Mouse (Mus musculus) MEL (cell line): Measurements from ENCODE around the gene Ifnar2. TPM values are rescaled to one million over a fixed set of nuclear protein-coding genes. Genes with fewer than 3 reads are reported as not detected.

Source experiments
- DNase-seq: peaks from one replicate; pipeline ENCODE4 v3.0.0; 2011; ENCODE audit warnings: low read depth, low spot score
- H3K27ac ChIP-seq: 2 replicates; pipeline ENCODE4 v1.5.1; 2012; ENCODE audit warnings: low read depth, mild to moderate bottlenecking, control low read depth, low read length, moderate library complexity; ENCODE audit not compliant: control insufficient read depth
- H3K27me3 ChIP-seq, 2 experiments: fragments of 150-350 bp in 1 of 2; sonication (generic) in 1 of 2; 2 replicates each; pipeline ENCODE4 v1.6.1; 2012; ENCODE audit warnings: low read length in 2 of 2, mild to moderate bottlenecking in 2 of 2, improper control_type of control experiment in 1 of 2, moderate library complexity in 1 of 2; ENCODE audit not compliant: insufficient read depth in 2 of 2, control insufficient read depth in 1 of 2
- H3K36me3 ChIP-seq, 2 experiments: 2 replicates each; pipeline ENCODE4 v1.6.1; 2012 to 2014; ENCODE audit warnings: low read length in 2 of 2, improper control_type of control experiment in 1 of 2, inconsistent platforms in 1 of 2, mild to moderate bottlenecking in 1 of 2; ENCODE audit not compliant: insufficient read depth in 2 of 2, control insufficient read depth in 1 of 2
- H3K4me1 ChIP-seq, 2 experiments: fragments of 150-350 bp in 1 of 2; sonication (generic) in 1 of 2; 2 replicates each; pipeline ENCODE4 v1.6.1; 2012; ENCODE audit warnings: low read length in 2 of 2, improper control_type of control experiment in 1 of 2, mild to moderate bottlenecking in 1 of 2; ENCODE audit not compliant: insufficient read depth in 2 of 2, control insufficient read depth in 1 of 2
- H3K4me3 ChIP-seq, 2 experiments: fragments of 150-350 bp in 1 of 2; sonication (generic) in 1 of 2; 2 replicates each; pipeline ENCODE4 v1.5.1; 2012; ENCODE audit warnings: low read depth in 2 of 2, low read length in 2 of 2, mild to moderate bottlenecking in 2 of 2, moderate library complexity in 2 of 2, control low read depth in 1 of 2, improper control_type of control experiment in 1 of 2; ENCODE audit not compliant: control insufficient read depth in 1 of 2, insufficient read depth in 1 of 2
- H3K79me2 ChIP-seq: 2 replicates; pipeline ENCODE4 v1.6.1; 2012; ENCODE audit warnings: mild to moderate bottlenecking, low read length, moderate library complexity; ENCODE audit not compliant: control insufficient read depth, poor library complexity, insufficient read depth
- H3K9ac ChIP-seq: 2 replicates; pipeline ENCODE4 v1.6.1; 2012; ENCODE audit warnings: low read depth, mild to moderate bottlenecking, control low read depth, low read length, moderate library complexity; ENCODE audit not compliant: control insufficient read depth, poor library complexity, severe bottlenecking
- H3K9me3 ChIP-seq: fragments of 150-350 bp; sonication (generic); replicated peaks from 2 replicates; pipeline ENCODE4 v1.6.1; 2012; ENCODE audit warnings: mild to moderate bottlenecking, low read length, improper control_type of control experiment, moderate library complexity; ENCODE audit not compliant: insufficient read depth
- BHLHE40 ChIP-seq: IDR thresholded peaks from 2 replicates; pipeline ENCODE4 v1.6.1; 2012; ENCODE audit warnings: low read depth, mild to moderate bottlenecking, inconsistent platforms, low read length, improper control_type of control experiment, borderline replicate concordance
- CHD1 ChIP-seq: IDR thresholded peaks from 2 replicates; pipeline ENCODE4 v1.6.1; 2012; ENCODE audit warnings: low read depth, mild to moderate bottlenecking, inconsistent platforms, low read length, improper control_type of control experiment
- CTCF ChIP-seq, 3 experiments: IDR thresholded peaks in 2 of 3; conservative IDR thresholded peaks in 1 of 3; 2 replicates each; pipeline ENCODE4 v1.5.1; 2011 to 2012; ENCODE audit warnings: low read length in 3 of 3, low read depth in 2 of 3, mild to moderate bottlenecking in 2 of 3, improper control_type of control experiment in 1 of 3, inconsistent platforms in 1 of 3, mixed read lengths in 1 of 3, moderate library complexity in 1 of 3; ENCODE audit not compliant: control insufficient read depth in 1 of 3, insufficient read depth in 1 of 3, poor library complexity in 1 of 3, severe bottlenecking in 1 of 3
- E2F4 ChIP-seq: IDR thresholded peaks from 2 replicates; pipeline ENCODE4 v1.6.1; 2011; ENCODE audit warnings: low read depth, low read length, improper control_type of control experiment, borderline replicate concordance
- ELF1 ChIP-seq: IDR thresholded peaks from 2 replicates; pipeline ENCODE4 v1.6.1; 2014; ENCODE audit warnings: low read depth, mild to moderate bottlenecking, inconsistent platforms, low read length, improper control_type of control experiment, moderate library complexity
- EP300 ChIP-seq, 2 experiments: IDR thresholded peaks; 2 replicates each; pipeline ENCODE4 v1.6.1; 2011; ENCODE audit warnings: improper control_type of control experiment in 2 of 2, low read length in 2 of 2, low read depth in 1 of 2, mild to moderate bottlenecking in 1 of 2
- ETS1 ChIP-seq: IDR thresholded peaks from 2 replicates; pipeline ENCODE4 v1.6.1; 2012; ENCODE audit warnings: low read depth, mild to moderate bottlenecking, inconsistent platforms, low read length, improper control_type of control experiment, moderate library complexity
- GABPA ChIP-seq: IDR thresholded peaks from 2 replicates; pipeline ENCODE4 v1.6.1; 2012; ENCODE audit warnings: low read depth, mild to moderate bottlenecking, inconsistent platforms, low read length, improper control_type of control experiment, moderate library complexity
- HCFC1 ChIP-seq: IDR thresholded peaks from 2 replicates; pipeline ENCODE4 v1.6.1; 2012; ENCODE audit warnings: low read depth, mild to moderate bottlenecking, inconsistent platforms, low read length, improper control_type of control experiment, moderate library complexity
- KAT2A ChIP-seq: conservative IDR thresholded peaks from 2 replicates; pipeline ENCODE4 v1.6.1; 2012; ENCODE audit warnings: low read depth, low read length, improper control_type of control experiment, inconsistent platforms
- MAX ChIP-seq: IDR thresholded peaks from 2 replicates; pipeline ENCODE4 v1.6.1; 2011; ENCODE audit warnings: low read length, improper control_type of control experiment
- MAZ ChIP-seq: IDR thresholded peaks from 2 replicates; pipeline ENCODE4 v1.6.1; 2012; ENCODE audit warnings: low read depth, mild to moderate bottlenecking, inconsistent platforms, low read length, improper control_type of control experiment
- MEF2A ChIP-seq: IDR thresholded peaks from 2 replicates; pipeline ENCODE4 v1.6.1; 2014; ENCODE audit warnings: low read depth, mild to moderate bottlenecking, inconsistent platforms, low read length, improper control_type of control experiment; ENCODE audit not compliant: poor library complexity, insufficient replicate concordance, severe bottlenecking; ENCODE audit errors: extremely low read depth
- MXI1 ChIP-seq: IDR thresholded peaks from 2 replicates; pipeline ENCODE4 v1.6.1; 2011; ENCODE audit warnings: mild to moderate bottlenecking, low read depth, low read length, improper control_type of control experiment
- MYC ChIP-seq: IDR thresholded peaks from 2 replicates; pipeline ENCODE4 v1.6.1; 2011; ENCODE audit warnings: low read depth, mild to moderate bottlenecking, low read length, improper control_type of control experiment, moderate library complexity
- NRF1 ChIP-seq: IDR thresholded peaks from 2 replicates; pipeline ENCODE4 v1.6.1; 2014; ENCODE audit warnings: low read depth, mild to moderate bottlenecking, inconsistent platforms, low read length, improper control_type of control experiment, moderate library complexity; ENCODE audit not compliant: poor library complexity, insufficient read depth, severe bottlenecking
- POLR2A ChIP-seq, 2 experiments: IDR thresholded peaks; 2 replicates each; pipeline ENCODE4 v1.6.1; 2011 to 2012; ENCODE audit warnings: low read length in 2 of 2, mild to moderate bottlenecking in 2 of 2, control low read depth in 1 of 2, improper control_type of control experiment in 1 of 2, low read depth in 1 of 2, moderate library complexity in 1 of 2; ENCODE audit not compliant: control insufficient read depth in 1 of 2, insufficient read depth in 1 of 2, poor library complexity in 1 of 2
- POLR2AphosphoS5 ChIP-seq: IDR thresholded peaks from 2 replicates; pipeline ENCODE4 v1.6.1; 2012; ENCODE audit warnings: low read depth, borderline replicate concordance, mild to moderate bottlenecking, inconsistent platforms, low read length, moderate library complexity, mixed read lengths
- RAD21 ChIP-seq: IDR thresholded peaks from 2 replicates; pipeline ENCODE4 v1.6.1; 2011; ENCODE audit warnings: mild to moderate bottlenecking, low read depth, low read length, improper control_type of control experiment
- RCOR1 ChIP-seq: IDR thresholded peaks from 2 replicates; pipeline ENCODE4 v1.6.1; 2012; ENCODE audit warnings: low read depth, mild to moderate bottlenecking, inconsistent platforms, low read length, improper control_type of control experiment
- SIN3A ChIP-seq: IDR thresholded peaks from 2 replicates; pipeline ENCODE4 v1.6.1; 2012; ENCODE audit warnings: low read length, improper control_type of control experiment, inconsistent platforms
- TAL1 ChIP-seq: IDR thresholded peaks from 2 replicates; pipeline ENCODE4 v1.6.1; 2012; ENCODE audit warnings: mild to moderate bottlenecking, inconsistent platforms, low read length, moderate library complexity, mixed read lengths
- TBP ChIP-seq: IDR thresholded peaks from 2 replicates; pipeline ENCODE4 v1.8.0; 2011; ENCODE audit warnings: low read depth, low read length, improper control_type of control experiment
- TCF12 ChIP-seq: IDR thresholded peaks from 2 replicates; pipeline ENCODE4 v1.6.1; 2014; ENCODE audit warnings: low read depth, mild to moderate bottlenecking, inconsistent platforms, low read length, improper control_type of control experiment, moderate library complexity
- UBTF ChIP-seq: IDR thresholded peaks from 2 replicates; pipeline ENCODE4 v1.6.1; 2012; ENCODE audit warnings: low read depth, mild to moderate bottlenecking, inconsistent platforms, low read length, improper control_type of control experiment, moderate library complexity, borderline replicate concordance; ENCODE audit not compliant: insufficient read depth
- USF1 ChIP-seq: IDR thresholded peaks from 2 replicates; pipeline ENCODE4 v1.6.1; 2014; ENCODE audit warnings: low read depth, mild to moderate bottlenecking, inconsistent platforms, low read length, improper control_type of control experiment, moderate library complexity
- ZC3H11A ChIP-seq: IDR thresholded peaks from 2 replicates; pipeline ENCODE4 v1.6.1; 2012; ENCODE audit warnings: low read depth, mild to moderate bottlenecking, inconsistent platforms, low read length, improper control_type of control experiment
- ZKSCAN1 ChIP-seq: IDR thresholded peaks from 2 replicates; pipeline ENCODE4 v1.6.1; 2012; ENCODE audit warnings: low read depth, mild to moderate bottlenecking, inconsistent platforms, low read length, improper control_type of control experiment, moderate library complexity
- ZMIZ1 ChIP-seq: IDR thresholded peaks from 2 replicates; pipeline ENCODE4 v1.6.1; 2012; ENCODE audit warnings: low read depth, mild to moderate bottlenecking, inconsistent platforms, low read length, improper control_type of control experiment, moderate library complexity
- polyA plus RNA-seq, 2 experiments: library from polyadenylated mRNA; stranded (reverse) in 1 of 2; unstranded in 1 of 2; fragments of >175 nt in 1 of 2; fragments of >200 nt in 1 of 2; gene quantifications; 2 replicates each; pipeline versions ENCODE4 v1.2.1 to v1.2.4; 2012; ENCODE audit warnings: low replicate concordance in 2 of 2, low read depth in 1 of 2; ENCODE audit not compliant: insufficient read length in 2 of 2, insufficient read depth in 1 of 2, missing spikeins in 1 of 2
- total RNA-seq: library from RNA; depleted of rRNA; stranded (reverse); fragments of 300-350 nt; gene quantifications from 2 replicates; pipeline ENCODE4 v1.2.3, GENCODE M21; 2012

The Ifnar2 gene
- total and polyA plus RNA-seq, 3 experiments = 21.8 to 38.3 TPM; not detected in 1

GRCm38 (mm10) chr16:91353638-91354037 lies 18.9 kb upstream of the Ifnar2 start:
- Histone ChIP-seq H3K79me2 (no peaks in the 10 kb centered on the region; the same call in 1 of the 2 replicates), H3K9me3 (no peaks in the 10 kb centered on the region), H3K4me3 (no peak overlapping the region), H3K27ac (peak overlapping the region; percentile 95), H3K4me1 (peaks cover 20 to 33% of the 10 kb centered on the region in 2 experiments), H3K9ac (peak overlapping the region; percentile 61), H3K36me3 (peaks cover 0 to 39% of the 10 kb centered on the region in 2 experiments; a peak in 2 of 4 replicates), H3K27me3 (no peaks in the 10 kb centered on the region)
- TF ChIP-seq TCF12 (no peak), TAL1 (no peak), UBTF (no peak), BHLHE40 (0 out of 2 replicates have a peak, but pooled peaks have one; percentile 4)
- peak; percentile 58 for DNase-seq

- H3K27ac ChIP-seq = peak overlapping the region; percentile 95
- H3K27me3 ChIP-seq = no peaks in the 10 kb centered on the region
- peak; percentile 92 for DNase-seq
- peaks cover 0 to 39% of the 10 kb centered on the region in 2 experiments; a peak in 2 of 4 replicates for H3K36me3 ChIP-seq
- H3K79me2 ChIP-seq = no peaks in the 10 kb centered on the region; the same call in 1 of the 2 replicates
- peaks cover 20 to 33% of the 10 kb centered on the region in 2 experiments for H3K4me1 ChIP-seq
- H3K9me3 ChIP-seq = no peaks in the 10 kb centered on the region
- peak overlapping the region; percentile 67 for H3K9ac ChIP-seq
- H3K4me3 ChIP-seq = peak overlapping the region in 1 of 2 experiments; percentile 22; a peak in 2 of 4 replicates
- TF ChIP-seq TCF12 (peak; percentile 70), TAL1 (no peak; the same call in 1 of the 2 replicates), MXI1 (peak; percentile 65; the same call in 1 of the 2 replicates), ZMIZ1 (no peak), MAZ (no peak), E2F4 (no peak), BHLHE40 (peak; percentile 99), ELF1 (no peak), POLR2A (IDR thresholded peaks at IDR 0.05; ENCODE audit: control insufficient read depth in 1 of 2, insufficient read depth in 1 of 2, low read depth in 1 of 2, low read length in 2 of 2, poor library complexity in 1 of 2) (peak in 1 of 2 experiments; percentile 55; a peak in 2 of 4 replicates), KAT2A (no peak), NRF1 (no peak), EP300 (IDR thresholded peaks at IDR 0.05; ENCODE audit: low read depth in 1 of 2, low read length in 2 of 2) (peak; percentile 67 to 68; a peak in 3 of 4 replicates), RCOR1 (peak; percentile 70; the same call in 1 of the 2 replicates), RAD21 (no peak), POLR2AphosphoS5 (no peak), MEF2A (peak; percentile 78; the same call in 1 of the 2 replicates), ETS1 (peak; percentile 96), ZKSCAN1 (no peak), MAX (peak; percentile 70), CHD1 (no peak), CTCF (IDR thresholded peaks at IDR 0.05 in 2 of 3, conservative IDR thresholded peaks at IDR 0.05 in 1 of 3; ENCODE audit: control insufficient read depth in 1 of 3, insufficient read depth in 1 of 3, low read depth in 2 of 3, low read length in 3 of 3, poor library complexity in 1 of 3, severe bottlenecking in 1 of 3) (no peak), MYC (peak; percentile 66; the same call in 1 of the 2 replicates), ZC3H11A (no peak), UBTF (no peak), TBP (peak; percentile 69), USF1 (peak; percentile 73; the same call in 1 of the 2 replicates), HCFC1 (0 out of 2 replicates have a peak, but pooled peaks have one; percentile 38), SIN3A (peak; percentile 57), GABPA (no peak)
These were observed 18.0 kb upstream of the Ifnar2 start for GRCm38 (mm10) chr16:91354599-91354998.
